Mouse (Mus musculus) ES-E14 (cell line): ENCODE measurements around the gene Pcdh9.

ENCODE experiments used
- CHD2 ChIP-seq: IDR thresholded peaks from 2 replicates; pipeline ENCODE4 v1.6.1; 2014; ENCODE audit warnings: mild to moderate bottlenecking, low read depth, low read length, inconsistent platforms
- HCFC1 ChIP-seq: IDR thresholded peaks from 2 replicates; pipeline ENCODE4 v1.6.1; 2012; ENCODE audit warnings: low read length, inconsistent platforms, borderline replicate concordance; ENCODE audit not compliant: insufficient read depth
- MAFK ChIP-seq: IDR thresholded peaks from 2 replicates; pipeline ENCODE4 v1.6.1; 2014; ENCODE audit warnings: mild to moderate bottlenecking, low read depth, low read length, inconsistent platforms; ENCODE audit not compliant: insufficient read depth
- ZC3H11A ChIP-seq: IDR thresholded peaks from 2 replicates; pipeline ENCODE4 v1.6.1; 2012; ENCODE audit warnings: low read depth, mild to moderate bottlenecking, inconsistent platforms, low read length, borderline replicate concordance
- ZNF384 ChIP-seq: IDR thresholded peaks from 2 replicates; pipeline ENCODE4 v1.6.1; 2012; ENCODE audit warnings: low read depth, low read length, inconsistent platforms

DNA sequence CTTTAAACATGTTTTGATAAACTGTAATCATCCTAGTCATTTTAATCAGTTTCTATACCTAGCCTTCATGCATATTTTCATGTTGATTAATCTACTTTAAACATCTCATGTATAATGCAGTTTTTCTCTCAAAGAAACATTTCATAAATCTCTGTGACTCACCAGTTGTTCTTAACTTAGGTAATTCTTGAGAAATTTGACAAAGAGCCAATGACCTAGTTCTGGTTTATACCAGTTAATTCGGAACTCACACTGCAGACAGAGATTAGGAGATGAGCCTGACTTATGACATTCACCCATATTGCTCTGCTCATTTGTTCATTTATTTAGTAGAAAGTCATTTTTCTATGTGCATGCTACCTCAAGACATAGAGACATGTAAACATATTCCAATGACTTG, 328.9 kb downstream of the Pcdh9 start:
- TF ChIP-seq ZC3H11A: no peak
- no peak for TF ChIP-seq CHD2
- TF ChIP-seq MAFK: no peak
- TF ChIP-seq ZNF384: no peak
- no peak for TF ChIP-seq HCFC1
